Mouse (Mus musculus): ENCODE results near the gene Cnot4. TPM values are rescaled to one million over a fixed set of nuclear protein-coding genes. Genes with fewer than 3 reads are reported as not detected.
A peak's percentile ranks its signal among the peaks of the same experiment; 100 is the strongest.
"Not testable (repeated sequence)": the region's sequence is repeated elsewhere in the genome, so short reads cannot be mapped to it uniquely, and the experiment has no call there.

Cnot4 gene
- 27.9 and 31.9 TPM in 2 replicates for polyA plus RNA-seq (2016; fragmentation: Nextera tagmentation; extraction: Ambion mirVana)

GRCm38 (mm10) chr6:35133579-35134488, at the start of gene Cnot4:
Cnot4 (minus strand) TSS chr6:35133724.
- peak within 1 kb of the TSS; percentile 91 for H3K9ac ChIP-seq
- peaks cover 10% of the 10 kb centered on the region for H3K4me1 ChIP-seq
- H3K27me3 ChIP-seq = no peaks in the 10 kb centered on the region
- peak within 1 kb of the TSS; percentile 93 for H3K4me2 ChIP-seq (replicated peaks)
- peak within 1 kb of the TSS; percentile 92 for H3K27ac ChIP-seq
- ATAC-seq (ENCODE audit: insufficient number of reproducible peaks, insufficient read depth, low FRiP score, low TSS enrichment) = peak; percentile 99
- H3K9me3 ChIP-seq = no peaks in the 10 kb centered on the region
- H3K36me3 ChIP-seq = no peaks in the 10 kb centered on the region
- under 1% methylated on average over 55 of the region's 55 CpGs for WGBS
- peak within 1 kb of the TSS; percentile 84 for H3K4me3 ChIP-seq

- not testable (repeated sequence) for ATAC-seq (ENCODE audit: insufficient number of reproducible peaks, insufficient read depth, low FRiP score, low TSS enrichment); H3K4me3 ChIP-seq; H3K27ac ChIP-seq; H3K27me3 ChIP-seq; H3K36me3 ChIP-seq; H3K9me3 ChIP-seq; H3K4me2 ChIP-seq (replicated peaks); H3K4me1 ChIP-seq; H3K9ac ChIP-seq
- WGBS = 98% methylated on average over 3 of the region's 3 CpGs
Observed at GRCm38 (mm10) chr6:35179299-35179698, 45.8 kb upstream of the Cnot4 start.

- peak overlapping the region; percentile 64 for H3K4me2 ChIP-seq (replicated peaks)
- no peaks in the 10 kb centered on the region for H3K27me3 ChIP-seq
- no peaks in the 10 kb centered on the region for H3K36me3 ChIP-seq
- H3K9me3 ChIP-seq = no peaks in the 10 kb centered on the region
- WGBS = under 1% methylated on average over 50 of the region's 69 CpGs
- H3K9ac ChIP-seq = peak overlapping the region; percentile 93
- peak overlapping the region; percentile 92 for H3K27ac ChIP-seq
- ATAC-seq (ENCODE audit: insufficient number of reproducible peaks, insufficient read depth, low FRiP score, low TSS enrichment) = peak; percentile 32; the same call in 1 of the 2 replicates
- no peaks in the 10 kb centered on the region for H3K4me1 ChIP-seq
- peak overlapping the region; percentile 95 for H3K4me3 ChIP-seq
Observed at GRCm38 (mm10) chr6:35177650-35178272, 44.2 kb upstream of the Cnot4 start.

GRCm38 (mm10) chr6:35176979-35177649, 43.6 kb upstream of the Cnot4 start, which contains the start of gene Nup205:
Nup205 (plus strand) TSS chr6:35177421.
- peak; percentile 90 for ATAC-seq (ENCODE audit: insufficient number of reproducible peaks, insufficient read depth, low FRiP score, low TSS enrichment)
- Histone ChIP-seq H3K9ac (peak within 1 kb of the TSS; percentile 93), H3K4me1 (no peaks in the 10 kb centered on the region), H3K27me3 (no peaks in the 10 kb centered on the region), H3K27ac (peak within 1 kb of the TSS; percentile 92), H3K36me3 (no peaks in the 10 kb centered on the region), H3K4me2 (replicated peaks) (peak within 1 kb of the TSS; percentile 64), H3K9me3 (no peaks in the 10 kb centered on the region), H3K4me3 (peak within 1 kb of the TSS; percentile 95)
- WGBS = 4% methylated on average over 34 of the region's 34 CpGs

- H3K4me1 ChIP-seq = no peaks in the 10 kb centered on the region
- 81% methylated on average over 4 of the region's 4 CpGs for WGBS
- H3K9ac ChIP-seq = no peak overlapping the region
- H3K27me3 ChIP-seq = no peaks in the 10 kb centered on the region
- H3K9me3 ChIP-seq = no peaks in the 10 kb centered on the region
- H3K4me2 ChIP-seq (replicated peaks) = no peak overlapping the region
- H3K36me3 ChIP-seq = no peaks in the 10 kb centered on the region
- ATAC-seq (ENCODE audit: insufficient number of reproducible peaks, insufficient read depth, low FRiP score, low TSS enrichment) = no peak
- no peak overlapping the region for H3K4me3 ChIP-seq
- no peak overlapping the region for H3K27ac ChIP-seq
Observed at GRCm38 (mm10) chr6:35173181-35173580, 39.7 kb upstream of the Cnot4 start.

- H3K4me2 ChIP-seq (replicated peaks); H3K36me3 ChIP-seq; ATAC-seq (ENCODE audit: insufficient number of reproducible peaks, insufficient read depth, low FRiP score, low TSS enrichment); H3K9me3 ChIP-seq; H3K9ac ChIP-seq; H3K27me3 ChIP-seq; H3K27ac ChIP-seq; H3K4me1 ChIP-seq; H3K4me3 ChIP-seq: not testable (repeated sequence)
- 66% methylated on average over 3 of the region's 3 CpGs for WGBS
Observed at GRCm38 (mm10) chr6:35172028-35172427, 38.5 kb upstream of the Cnot4 start.

- Histone ChIP-seq H3K9me3 (no peaks in the 10 kb centered on the region), H3K9ac (no peak overlapping the region), H3K4me3 (no peak overlapping the region), H3K36me3 (no peaks in the 10 kb centered on the region), H3K4me2 (replicated peaks) (no peak overlapping the region), H3K27ac (no peak overlapping the region), H3K27me3 (no peaks in the 10 kb centered on the region), H3K4me1 (no peaks in the 10 kb centered on the region)
- WGBS = 74% methylated on average over 4 of the region's 4 CpGs
- ATAC-seq (ENCODE audit: insufficient number of reproducible peaks, insufficient read depth, low FRiP score, low TSS enrichment) = no peak
Observed at GRCm38 (mm10) chr6:35169250-35169649, 35.7 kb upstream of the Cnot4 start.

- H3K4me1 ChIP-seq = no peaks in the 10 kb centered on the region
- no peaks in the 10 kb centered on the region for H3K27me3 ChIP-seq
- no peak overlapping the region for H3K27ac ChIP-seq
- no peak overlapping the region for H3K9ac ChIP-seq
- ATAC-seq (ENCODE audit: insufficient number of reproducible peaks, insufficient read depth, low FRiP score, low TSS enrichment) = no peak
- no peaks in the 10 kb centered on the region for H3K9me3 ChIP-seq
- H3K4me2 ChIP-seq (replicated peaks) = no peak overlapping the region
- no peak overlapping the region for H3K4me3 ChIP-seq
- no peaks in the 10 kb centered on the region for H3K36me3 ChIP-seq
Observed at GRCm38 (mm10) chr6:35154540-35154939, 21.0 kb upstream of the Cnot4 start.

GRCm38 (mm10) chr6:35147726-35148422, 14.3 kb upstream of the Cnot4 start:
- Histone ChIP-seq H3K36me3 (no peaks in the 10 kb centered on the region), H3K9me3 (0 out of 2 replicates have a peak, but pooled peaks cover 6% of the 10 kb centered on the region), H3K27ac (no peak overlapping the region), H3K4me3 (no peak overlapping the region), H3K27me3 (no peaks in the 10 kb centered on the region), H3K4me2 (replicated peaks) (no peak overlapping the region), H3K9ac (no peak overlapping the region), H3K4me1 (no peaks in the 10 kb centered on the region)
- WGBS = 88% methylated on average over 3 of the region's 3 CpGs
- ATAC-seq (ENCODE audit: insufficient number of reproducible peaks, insufficient read depth, low FRiP score, low TSS enrichment) = no peak

- H3K27ac ChIP-seq = no peak overlapping the region
- ATAC-seq (ENCODE audit: insufficient number of reproducible peaks, insufficient read depth, low FRiP score, low TSS enrichment) = no peak
- WGBS = 76% methylated on average over 2 of the region's 2 CpGs
Observed at GRCm38 (mm10) chr6:35145569-35145968, 12.0 kb upstream of the Cnot4 start.

GRCm38 (mm10) chr6:35140351-35140750, 6.8 kb upstream of the Cnot4 start:
- WGBS = 86% methylated on average over 1 of the region's 1 CpGs
- 0 out of 2 replicates have a peak, but pooled peaks cover 3% of the 10 kb centered on the region for H3K9me3 ChIP-seq

More at GRCm38 (mm10) chr6:35145569-35145968, 12.0 kb upstream of the Cnot4 start:
- no peaks in the 10 kb centered on the region for H3K27me3 ChIP-seq
- H3K36me3 ChIP-seq = no peaks in the 10 kb centered on the region
- 0 out of 2 replicates have a peak, but pooled peaks cover 6% of the 10 kb centered on the region for H3K9me3 ChIP-seq
- no peak overlapping the region for H3K4me3 ChIP-seq
- H3K4me2 ChIP-seq (replicated peaks) = no peak overlapping the region
- no peaks in the 10 kb centered on the region for H3K4me1 ChIP-seq
- no peak overlapping the region for H3K9ac ChIP-seq

More at GRCm38 (mm10) chr6:35140351-35140750, 6.8 kb upstream of the Cnot4 start:
- Histone ChIP-seq H3K4me3 (no peak overlapping the region), H3K4me1 (no peaks in the 10 kb centered on the region), H3K36me3 (no peaks in the 10 kb centered on the region), H3K27me3 (no peaks in the 10 kb centered on the region), H3K4me2 (replicated peaks) (no peak overlapping the region), H3K27ac (no peak overlapping the region), H3K9ac (no peak overlapping the region)
- no peak for ATAC-seq (ENCODE audit: insufficient number of reproducible peaks, insufficient read depth, low FRiP score, low TSS enrichment)

Measured in embryonic facial prominence, embryonic 12.5 days (tissue).